Mouse (Mus musculus): Measurements from ENCODE around the gene Adcy2.

- TF ChIP-seq POLR2A (IDR thresholded peaks at IDR 0.05; ENCODE audit: borderline replicate concordance, control insufficient read depth, low read depth, low read length) (no peak), CTCF (IDR thresholded peaks at IDR 0.05; ENCODE audit: control insufficient read depth, insufficient read depth, low read length) (no peak)
These were observed 234.7 kb downstream of the Adcy2 start for GRCm38 (mm10) chr13:68764614-68765013.

All from bone marrow, adult 2 months (tissue).